Mouse (Mus musculus): Measurements from ENCODE around the gene Zfp954. TPM values are rescaled to one million over a fixed set of nuclear protein-coding genes. Genes with fewer than 3 reads are reported as not detected.

The Zfp954 gene
- polyA plus RNA-seq, 1 experiment from 2014 or later: 13.5 TPM

Other genes with a start within 250 kb of the Zfp954 start
- not detected in 2 replicates for gene Aurkc, start 126.2 kb downstream of the Zfp954 start, polyA plus RNA-seq (2015; fragmentation: Nextera tagmentation; extraction: Ambion mirVana)
- gene Zfp773, start 15.3 kb upstream of the Zfp954 start, polyA plus RNA-seq (2015; fragmentation: Nextera tagmentation; extraction: Ambion mirVana): 1.6 and 2.0 TPM in 2 replicates
- gene Zfp418, start 49.8 kb upstream of the Zfp954 start, polyA plus RNA-seq (2015; fragmentation: Nextera tagmentation; extraction: Ambion mirVana): 2.5 TPM in 2 replicates
- 6.6 TPM in 2 replicates for gene Zfp772, start 88.5 kb upstream of the Zfp954 start, polyA plus RNA-seq (2015; fragmentation: Nextera tagmentation; extraction: Ambion mirVana)
- 0.15 and 0.62 TPM in 2 replicates for gene Vmn2r29, start 125.8 kb upstream of the Zfp954 start, polyA plus RNA-seq (2015; fragmentation: Nextera tagmentation; extraction: Ambion mirVana)
- gene Gm45844, start 156.8 kb upstream of the Zfp954 start, polyA plus RNA-seq (2015; fragmentation: Nextera tagmentation; extraction: Ambion mirVana): 2.5 and 3.1 TPM in 2 replicates
- 49.3 and 51.1 TPM in 2 replicates for gene Clcn4, start 179.4 kb upstream of the Zfp954 start, polyA plus RNA-seq (2015; fragmentation: Nextera tagmentation; extraction: Ambion mirVana)
- not detected in 2 replicates for gene Vmn2r30, start 216.1 kb upstream of the Zfp954 start, polyA plus RNA-seq (2015; fragmentation: Nextera tagmentation; extraction: Ambion mirVana)

All from stomach, embryonic 15.5 days (tissue).